Mouse (Mus musculus) Patski (cell line): ENCODE measurements around the gene Eno1. TPM values are rescaled to one million over a fixed set of nuclear protein-coding genes. Genes with fewer than 3 reads are reported as not detected.

ENCODE experiments used
- ATAC-seq: fragments of 100-300 bp; one replicate; pipeline ENCODE4 v1.8.0; 2021
- CTCF ChIA-PET: fragments of 350-600 bp; sonication (Branson Sonifier 250); formaldehyde crosslinking; loops from one replicate; lab custom pipeline; 2022; ENCODE audit warnings: inconsistent platforms; lab: Charles Lee
- POLR2A ChIA-PET: fragments of 350-600 bp; sonication (Branson Sonifier 250); formaldehyde crosslinking; loops from one replicate; lab custom pipeline; 2022; ENCODE audit warnings: antibody characterized with exemption, inconsistent platforms; lab: Charles Lee
- DNase-seq: peaks from one replicate; pipeline ENCODE4 v3.0.0-alpha.2; 2011; ENCODE audit warnings: low read depth, low spot score
- H3K27me3 ChIP-seq: fragments of 371-371 bp; one replicate; pipeline ENCODE4 v1.5.1; 2021
- CTCF ChIP-seq: fragments of 100-300 bp; IDR thresholded peaks from one replicate; pipeline ENCODE4 v1.5.1; 2021
- in situ Hi-C: fragments of 300-500 bp; cut with MboI; formaldehyde crosslinking; loops from 3 replicates; pipeline ENCODE4 v1.11.1; 2018; ENCODE audit warnings: low pct_unique_long_range_greater_than_20kb, mixed read lengths
- polyA plus RNA-seq: library from polyadenylated mRNA; unstranded; gene quantifications from one replicate; pipeline ENCODE4 v1.2.3, GENCODE M21; 2021

The Eno1 gene
- polyA plus RNA-seq, 1 experiment from 2014 or later = 47.1 TPM

DNA sequence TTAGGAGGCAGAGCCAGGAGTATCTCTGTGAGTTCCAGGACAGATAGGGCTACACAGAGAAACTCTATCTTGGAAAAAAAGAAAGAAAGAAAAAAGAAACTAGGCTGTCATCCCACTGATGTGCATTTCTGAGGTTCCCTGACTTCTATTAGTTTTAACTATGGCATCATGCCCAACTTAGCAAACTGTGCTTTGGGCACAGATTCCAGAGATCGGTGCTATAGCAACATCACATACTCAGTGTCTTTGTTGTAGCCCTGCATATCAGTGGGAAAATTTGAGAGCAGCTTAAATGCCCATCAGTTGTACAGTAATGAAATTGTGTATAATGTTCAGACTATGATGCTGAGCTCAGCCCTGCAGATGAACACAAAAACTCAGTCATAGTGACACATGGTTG lies 10.8 kb upstream of the Eno1 start:
- ChIA-PET POLR2A (no interaction called here), CTCF (interaction anchor here (0.6 to 1.6 kb wide), 3 partner anchors 18 to 239 kb away, joined by 3 to 4 read pairs (median 3); no protein-coding TSS in a partner anchor)
- H3K27me3 ChIP-seq = no peaks in the 10 kb centered on the region
- ATAC-seq = no peak
- no peak for TF ChIP-seq CTCF
- in situ Hi-C loops = loop anchor here (10.0 kb wide), 1 partner anchor 91 kb away; no protein-coding TSS in a partner anchor
- DNase-seq = no peak

DNA sequence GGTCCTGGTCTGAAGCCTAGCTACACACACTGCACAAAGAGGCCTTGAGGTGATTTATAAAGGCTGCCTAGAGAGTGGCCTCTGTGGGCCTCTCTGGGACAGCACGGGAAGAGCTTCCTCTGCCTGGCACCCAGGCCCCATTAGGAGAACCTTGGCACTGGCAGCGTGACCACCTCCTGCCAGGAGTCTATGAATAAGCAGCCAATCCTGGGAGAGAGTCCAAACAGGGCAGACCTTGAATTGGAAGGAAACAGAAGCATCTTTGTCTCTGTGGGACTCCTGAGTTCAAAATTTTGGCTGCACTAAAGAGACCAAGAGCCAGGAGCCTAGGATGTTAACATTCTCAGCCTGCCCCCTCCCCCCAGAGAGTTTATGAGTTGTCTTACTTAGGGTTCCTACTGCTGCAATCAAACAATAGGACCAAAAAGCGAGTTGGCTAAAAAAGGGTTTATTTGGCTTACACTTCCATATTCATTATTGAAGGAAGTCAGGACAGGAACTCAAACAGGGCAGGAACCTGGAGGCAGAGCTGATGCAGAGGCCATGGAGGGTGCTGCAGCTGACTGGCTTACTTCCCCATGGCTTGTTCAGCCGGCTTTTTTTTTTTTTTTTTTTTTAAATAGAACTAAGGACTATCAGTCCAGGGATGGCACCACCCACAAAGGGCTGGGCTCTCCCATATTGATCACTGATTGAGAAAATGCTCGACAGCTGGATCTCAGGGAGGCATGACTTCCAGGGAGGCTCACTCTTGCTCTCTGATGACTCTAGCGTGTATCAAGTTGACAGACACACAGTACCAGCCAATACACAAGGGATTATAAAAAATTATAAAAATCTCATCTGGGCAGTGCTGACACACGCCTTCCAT lies 9.5 kb upstream of the Eno1 start:
- POLR2A ChIA-PET = no interaction called here
- in situ Hi-C loops = loop anchor here (10.0 kb wide), 1 partner anchor 92 kb away; no protein-coding TSS in a partner anchor
- no peak for TF ChIP-seq CTCF
- no peaks in the 10 kb centered on the region for H3K27me3 ChIP-seq
- DNase-seq (no peak), ATAC-seq (no peak)
- CTCF ChIA-PET = interaction anchor here (1.4 kb wide), 1 partner anchor 17 kb away, joined by 4 read pairs; no protein-coding TSS in a partner anchor

DNA sequence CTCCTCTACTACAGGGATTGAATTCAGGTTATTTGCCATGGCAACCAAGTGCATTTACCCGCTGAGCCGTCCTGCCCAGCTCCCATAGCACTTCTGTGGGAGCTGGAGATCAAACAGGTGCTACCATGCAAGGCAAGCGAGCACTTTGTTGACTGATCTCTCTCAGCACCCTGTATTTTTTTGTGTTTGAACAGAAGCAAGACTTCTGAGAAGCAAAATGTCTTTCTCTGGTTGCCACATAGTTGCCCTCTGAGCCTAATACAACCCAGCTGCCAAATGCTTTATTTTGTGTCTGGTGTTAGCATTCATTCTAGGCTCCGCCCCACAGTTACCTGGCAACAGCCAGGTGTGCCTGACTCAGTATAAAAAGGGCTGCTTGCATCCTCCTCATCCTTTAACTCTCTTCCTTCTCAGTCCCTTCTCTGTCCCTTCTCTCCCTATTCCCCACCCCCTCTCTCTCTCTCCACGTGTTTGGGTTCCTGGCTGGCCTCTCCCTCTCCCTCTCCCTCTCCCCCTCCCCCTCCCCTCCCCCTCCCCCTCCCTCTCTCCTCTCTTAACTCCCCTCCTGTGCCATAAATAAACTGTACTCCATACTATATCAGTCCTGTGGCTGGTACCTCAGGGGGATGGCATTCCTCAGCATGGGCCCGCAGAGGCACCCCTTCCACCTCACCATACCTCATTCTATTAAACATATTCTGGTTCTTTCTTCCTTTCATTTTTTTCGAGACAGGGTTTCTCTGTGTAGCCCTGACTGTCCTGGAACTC lies 7.8 kb upstream of the Eno1 start:
- ChIA-PET CTCF (no interaction called here), POLR2A (no interaction called here)
- in situ Hi-C loops = loop anchor here (10.0 kb wide), 1 partner anchor 94 kb away; no protein-coding TSS in a partner anchor
- DNase-seq (no peak), ATAC-seq (no peak)
- no peaks in the 10 kb centered on the region for H3K27me3 ChIP-seq
- no peak for TF ChIP-seq CTCF

DNA sequence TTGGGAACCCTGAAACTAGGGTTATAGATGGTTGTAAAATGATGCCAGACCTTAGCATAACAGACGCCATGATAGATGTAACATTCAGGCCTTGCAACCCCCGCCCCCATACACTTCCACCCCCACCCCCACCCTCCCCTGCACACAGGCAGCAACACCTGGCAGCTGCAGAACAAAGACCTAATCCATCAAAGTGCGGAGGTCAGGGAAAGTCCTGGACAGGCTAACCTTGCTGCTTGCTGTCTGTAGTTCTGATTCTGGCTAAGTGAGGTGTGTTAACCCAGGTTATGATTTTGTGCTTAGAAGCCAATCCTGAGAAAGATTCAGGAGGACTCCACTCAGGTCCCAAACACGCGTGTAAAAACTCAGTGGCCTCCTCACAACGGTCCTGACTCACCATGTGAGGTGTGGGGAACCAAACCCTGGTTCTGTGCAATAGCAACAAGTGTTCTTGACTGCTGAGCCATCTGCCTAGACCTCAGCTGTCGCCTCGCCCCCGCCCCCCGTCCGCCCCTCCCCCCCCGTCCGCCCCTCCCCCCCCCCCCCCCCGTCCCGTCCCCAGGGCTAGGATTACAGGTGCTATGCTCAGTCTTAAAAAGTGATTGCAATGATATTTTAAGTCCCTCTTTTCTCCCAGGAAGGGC lies 6.7 kb upstream of the Eno1 start:
- POLR2A ChIA-PET = no interaction called here
- no peak for TF ChIP-seq CTCF
- in situ Hi-C loops = loop anchor here (10.0 kb wide), 1 partner anchor 95 kb away; no protein-coding TSS in a partner anchor
- ATAC-seq = no peak
- no peak for DNase-seq
- CTCF ChIA-PET = no interaction called here
- H3K27me3 ChIP-seq = no peaks in the 10 kb centered on the region

DNA sequence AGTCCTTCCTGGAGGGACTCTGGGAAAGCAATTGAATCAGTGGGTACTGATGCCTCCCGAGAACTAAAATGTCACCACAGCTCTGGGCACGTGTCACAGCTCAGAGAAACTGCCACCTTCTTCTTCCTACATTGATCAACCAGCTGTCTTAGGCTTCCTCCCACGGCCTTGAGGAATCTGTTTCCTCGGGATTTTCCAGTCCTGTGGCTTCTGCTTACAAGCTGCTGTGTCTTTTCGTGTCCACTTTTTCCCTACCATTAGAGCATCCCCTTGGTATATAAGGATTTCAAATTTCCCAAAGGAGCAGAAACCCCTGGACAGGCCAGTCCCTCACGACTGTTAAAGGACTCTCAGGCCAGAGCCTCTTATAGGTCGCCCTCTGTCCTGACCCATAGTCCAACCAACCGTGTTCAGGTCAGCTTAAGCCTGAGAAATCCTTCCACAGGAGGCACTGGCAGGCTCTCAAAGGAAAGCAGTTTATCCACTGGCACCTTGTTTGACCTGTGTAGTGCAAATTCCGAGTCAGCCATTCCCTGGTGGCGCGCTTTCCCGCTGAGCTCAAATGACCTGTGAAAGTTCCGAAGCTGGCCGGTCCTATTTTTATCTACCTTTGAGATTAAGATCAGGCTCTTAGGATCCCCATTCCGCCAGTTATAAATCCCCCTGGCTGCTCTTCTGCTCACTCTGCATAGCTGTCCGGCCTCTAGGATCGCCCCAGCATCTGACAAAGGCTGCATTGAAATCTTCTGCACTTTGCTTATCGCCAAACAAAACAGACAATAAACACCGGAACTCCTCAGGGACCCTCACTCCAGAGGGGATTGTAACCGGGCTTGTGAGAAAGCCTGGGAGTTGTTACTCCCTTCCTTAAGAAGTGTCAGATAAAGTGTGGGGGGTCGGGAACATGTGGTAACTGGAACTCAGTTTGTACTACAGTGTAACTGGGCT lies 5.8 kb upstream of the Eno1 start:
- TF ChIP-seq CTCF = no peak
- in situ Hi-C loops = no loop called here
- H3K27me3 ChIP-seq = no peaks in the 10 kb centered on the region
- ATAC-seq (no peak), DNase-seq (no peak)
- POLR2A ChIA-PET = no interaction called here
- CTCF ChIA-PET = no interaction called here

DNA sequence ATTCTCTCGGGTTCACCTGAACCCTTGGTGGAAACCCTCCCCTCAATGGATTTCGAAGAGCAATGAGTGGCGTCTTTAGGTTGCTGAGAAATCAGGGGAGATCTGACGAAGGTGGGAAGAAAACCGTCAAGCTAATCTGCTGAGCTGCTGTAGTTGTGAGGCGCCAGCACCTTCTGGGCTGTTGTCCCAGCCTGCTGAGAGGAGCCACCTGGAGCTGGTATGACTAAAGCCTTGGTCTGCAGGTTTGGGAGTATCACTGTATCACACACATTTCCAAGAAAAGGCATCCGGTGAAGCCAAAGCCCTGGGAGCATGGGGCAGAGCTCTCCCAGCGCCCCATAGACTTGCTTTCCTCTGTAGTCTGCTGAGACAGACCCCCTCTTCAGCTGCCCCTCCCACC lies 4.7 kb upstream of the Eno1 start:
- ATAC-seq = no peak
- ChIA-PET CTCF (no interaction called here), POLR2A (no interaction called here)
- in situ Hi-C loops = no loop called here
- no peak for DNase-seq
- no peaks in the 10 kb centered on the region for H3K27me3 ChIP-seq
- TF ChIP-seq CTCF = no peak

DNA sequence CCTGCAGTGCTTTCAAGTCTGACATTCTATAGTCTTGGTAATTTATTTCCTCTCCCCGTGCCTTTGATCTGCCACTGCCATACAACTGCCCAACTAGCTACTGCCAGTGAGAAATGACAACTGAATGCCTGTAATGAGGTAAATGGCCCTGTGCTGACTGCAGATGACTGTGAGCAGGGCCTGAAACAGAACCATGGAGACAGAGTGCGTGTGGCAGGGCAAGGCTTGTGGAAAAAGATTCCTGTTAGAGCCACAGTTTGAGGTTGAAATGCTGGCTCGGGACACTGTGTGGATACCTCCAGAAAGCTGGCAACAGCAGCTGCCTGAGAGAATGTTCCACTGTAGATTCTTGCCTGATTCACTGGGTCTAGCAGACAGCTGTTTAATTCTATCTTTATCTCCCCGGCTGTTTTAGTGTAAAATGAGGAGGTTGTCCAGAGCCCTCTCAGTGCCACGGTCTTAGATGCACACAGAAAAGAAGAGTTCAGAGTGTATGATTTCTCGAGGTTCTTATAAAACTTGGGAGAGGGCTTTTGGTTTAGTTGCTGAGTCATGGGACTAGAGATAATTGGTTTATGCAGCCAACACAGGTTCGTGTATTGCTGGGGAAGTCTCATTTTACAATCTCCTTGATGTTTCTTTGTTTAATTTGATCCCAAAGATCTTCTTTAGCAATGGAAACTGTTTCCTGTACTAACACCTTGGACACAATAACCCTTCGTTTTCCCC lies 1.8 kb upstream of the Eno1 start:
- ATAC-seq (no peak), DNase-seq (no peak)
- POLR2A ChIA-PET = interaction anchor here (0.7 to 1.0 kb wide), 2 partner anchors 15 to 21 kb away, joined by 3 read pairs; no protein-coding TSS in a partner anchor
- no peaks in the 10 kb centered on the region for H3K27me3 ChIP-seq
- CTCF ChIA-PET = interaction anchor here (0.7 kb wide), 1 partner anchor 12 kb away, joined by 4 read pairs; no protein-coding TSS in a partner anchor
- TF ChIP-seq CTCF = no peak
- in situ Hi-C loops = no loop called here

DNA sequence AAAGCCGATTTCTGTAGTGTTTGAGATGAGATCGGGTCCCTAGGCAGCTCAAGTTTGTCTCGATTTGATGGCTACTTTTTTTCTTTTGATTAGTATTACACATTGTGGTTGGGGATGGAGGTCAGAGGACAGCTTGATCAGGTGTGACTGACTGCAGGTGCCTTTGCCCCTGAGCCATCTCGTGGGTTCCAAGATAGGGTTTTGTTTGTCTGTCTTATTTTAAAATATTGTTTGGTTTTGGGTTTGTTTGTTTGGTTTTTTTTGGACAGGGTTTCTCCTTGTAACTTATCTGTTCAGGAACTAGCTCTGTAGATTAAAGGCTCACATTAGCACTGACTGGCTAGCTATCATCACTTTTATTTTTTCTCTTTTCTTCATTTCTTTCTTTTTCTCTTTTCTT lies 936 bp upstream of the Eno1 start:
- ChIA-PET POLR2A (interaction anchor here (0.7 to 0.8 kb wide), 2 partner anchors 15 to 20 kb away, joined by 3 to 7 read pairs; no protein-coding TSS in a partner anchor), CTCF (interaction anchor here (1.2 kb wide), 1 partner anchor 58 kb away, joined by 3 read pairs; no protein-coding TSS in a partner anchor)
- no peak for TF ChIP-seq CTCF
- no peaks in the 10 kb centered on the region for H3K27me3 ChIP-seq
- no peak for DNase-seq
- in situ Hi-C loops = no loop called here
- ATAC-seq = no peak

DNA sequence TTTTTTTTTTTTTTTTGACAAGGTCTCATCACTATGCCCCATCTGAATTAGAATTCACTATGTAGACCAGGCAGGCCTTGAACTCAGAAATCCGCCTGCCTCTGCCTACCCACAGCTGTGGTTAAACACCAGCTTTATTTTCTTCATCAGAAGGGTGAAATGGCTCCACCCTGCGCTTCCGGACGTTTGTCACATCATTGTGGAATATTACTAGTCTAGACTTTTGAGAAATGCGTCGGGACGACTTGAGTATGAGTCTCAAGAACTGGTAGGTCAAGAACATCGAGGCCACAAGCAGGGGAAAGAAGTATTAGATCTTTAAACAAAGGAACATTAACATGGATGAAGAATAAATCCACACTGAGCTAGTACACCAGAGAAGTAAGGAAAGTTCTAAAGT lies 490 bp upstream of the Eno1 start:
- DNase-seq (no peak), ATAC-seq (no peak)
- TF ChIP-seq CTCF = no peak
- ChIA-PET POLR2A (interaction anchor here (0.8 kb wide), 1 partner anchor 14 kb away, joined by 7 read pairs; no protein-coding TSS in a partner anchor), CTCF (interaction anchor here (1.2 kb wide), 1 partner anchor 59 kb away, joined by 3 read pairs; no protein-coding TSS in a partner anchor)
- no peaks in the 10 kb centered on the region for H3K27me3 ChIP-seq
- in situ Hi-C loops = no loop called here
